Mouse (Mus musculus): ENCODE results near the gene Hoxb6. TPM values are rescaled to one million over a fixed set of nuclear protein-coding genes. Genes with fewer than 3 reads are reported as not detected.

Hoxb6 gene
- polyA plus RNA-seq, 1 experiment from 2014 or later: 5.7 TPM

DNA sequence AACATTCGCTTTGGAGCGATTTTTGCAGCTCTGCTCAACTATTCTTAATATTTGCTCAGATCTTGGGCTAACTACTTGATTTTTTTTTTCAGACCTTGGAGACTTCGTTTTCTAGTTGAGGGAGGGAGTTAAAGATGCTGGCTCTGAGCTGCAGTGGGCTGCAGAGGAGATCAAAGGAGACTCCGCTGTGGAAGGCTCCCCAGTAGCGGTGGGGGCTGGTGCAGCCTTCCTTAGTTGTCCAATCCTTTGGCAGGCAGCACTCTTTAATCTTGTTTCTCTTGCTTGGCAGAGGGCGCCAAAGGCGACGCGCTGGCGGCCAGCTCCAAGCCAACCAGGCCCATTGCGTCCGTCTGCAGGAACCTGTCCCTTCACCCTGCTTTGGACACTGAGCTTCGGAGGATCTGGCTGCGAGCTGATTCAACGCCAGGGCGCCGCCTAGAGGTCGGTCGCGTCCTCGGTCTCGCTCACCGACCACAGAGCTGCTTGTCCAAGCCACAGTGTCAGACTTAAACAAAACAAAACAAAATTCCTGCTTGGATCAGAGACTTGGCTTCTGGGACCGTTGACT lies 30.9 kb upstream of the Hoxb6 start:
- Histone ChIP-seq H3K9ac (ENCODE audit: low read depth, low read length) (no peak overlapping the region), H3K4me2 (replicated peaks; ENCODE audit: low read depth) (no peak overlapping the region), H3K27ac (ENCODE audit: low read depth, low read length) (no peak overlapping the region), H3K36me3 (ENCODE audit: control insufficient read depth, insufficient read depth) (no peaks in the 10 kb centered on the region), H3K27me3 (replicated peaks; ENCODE audit: control insufficient read depth, insufficient read depth, low read length) (peaks cover 97% of the 10 kb centered on the region), H3K9me3 (ENCODE audit: control insufficient read depth) (no peaks in the 10 kb centered on the region), H3K4me3 (ENCODE audit: low read depth, low read length) (no peak overlapping the region), H3K4me1 (replicated peaks; ENCODE audit: control insufficient read depth, insufficient read depth, low read length) (no peaks in the 10 kb centered on the region)
- WGBS: 3% methylated on average over 24 of the region's 24 CpGs
- TF ChIP-seq CTCF (IDR thresholded peaks at IDR 0.05; ENCODE audit: low read depth): peak; percentile 87
- no peak for ATAC-seq

DNA sequence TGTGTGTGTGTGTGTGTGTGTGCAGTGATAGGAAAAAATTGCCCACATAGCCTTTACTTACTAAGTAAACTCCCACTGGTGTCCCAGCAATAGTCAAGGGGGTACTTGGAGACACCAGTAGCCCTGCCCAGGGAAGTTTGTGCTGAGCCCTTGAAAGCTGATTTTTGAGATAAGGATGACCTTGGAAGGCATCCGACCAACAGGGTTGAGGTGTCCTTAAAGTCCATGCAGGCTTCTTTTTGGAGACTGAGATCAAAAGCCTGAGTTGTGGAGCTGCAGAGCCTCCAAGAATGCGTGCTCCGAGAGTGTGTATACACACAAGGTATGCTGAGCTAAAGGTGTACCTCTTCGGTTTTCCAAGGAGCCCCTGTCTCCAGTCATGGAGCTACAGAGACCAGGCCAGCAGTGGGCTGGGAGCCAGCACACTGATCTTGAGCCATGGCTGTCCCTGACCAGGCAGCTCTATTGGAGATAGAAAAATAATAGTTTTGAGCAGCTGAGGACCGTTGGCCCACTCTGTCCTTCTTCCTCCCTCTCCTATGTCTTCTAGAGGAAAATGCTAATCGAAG lies 29.9 kb upstream of the Hoxb6 start:
- H3K9me3 ChIP-seq (ENCODE audit: control insufficient read depth): no peaks in the 10 kb centered on the region
- no peaks in the 10 kb centered on the region for H3K4me1 ChIP-seq (replicated peaks; ENCODE audit: control insufficient read depth, insufficient read depth, low read length)
- H3K4me3 ChIP-seq (ENCODE audit: low read depth, low read length): no peak overlapping the region
- no peak for TF ChIP-seq CTCF (IDR thresholded peaks at IDR 0.05; ENCODE audit: low read depth)
- 8% methylated on average over 6 of the region's 6 CpGs for WGBS
- H3K27ac ChIP-seq (ENCODE audit: low read depth, low read length): no peak overlapping the region
- H3K9ac ChIP-seq (ENCODE audit: low read depth, low read length): no peak overlapping the region
- H3K4me2 ChIP-seq (replicated peaks; ENCODE audit: low read depth): no peak overlapping the region
- H3K36me3 ChIP-seq (ENCODE audit: control insufficient read depth, insufficient read depth): no peaks in the 10 kb centered on the region
- no peak for ATAC-seq
- peaks cover 98% of the 10 kb centered on the region for H3K27me3 ChIP-seq (replicated peaks; ENCODE audit: control insufficient read depth, insufficient read depth, low read length)

DNA sequence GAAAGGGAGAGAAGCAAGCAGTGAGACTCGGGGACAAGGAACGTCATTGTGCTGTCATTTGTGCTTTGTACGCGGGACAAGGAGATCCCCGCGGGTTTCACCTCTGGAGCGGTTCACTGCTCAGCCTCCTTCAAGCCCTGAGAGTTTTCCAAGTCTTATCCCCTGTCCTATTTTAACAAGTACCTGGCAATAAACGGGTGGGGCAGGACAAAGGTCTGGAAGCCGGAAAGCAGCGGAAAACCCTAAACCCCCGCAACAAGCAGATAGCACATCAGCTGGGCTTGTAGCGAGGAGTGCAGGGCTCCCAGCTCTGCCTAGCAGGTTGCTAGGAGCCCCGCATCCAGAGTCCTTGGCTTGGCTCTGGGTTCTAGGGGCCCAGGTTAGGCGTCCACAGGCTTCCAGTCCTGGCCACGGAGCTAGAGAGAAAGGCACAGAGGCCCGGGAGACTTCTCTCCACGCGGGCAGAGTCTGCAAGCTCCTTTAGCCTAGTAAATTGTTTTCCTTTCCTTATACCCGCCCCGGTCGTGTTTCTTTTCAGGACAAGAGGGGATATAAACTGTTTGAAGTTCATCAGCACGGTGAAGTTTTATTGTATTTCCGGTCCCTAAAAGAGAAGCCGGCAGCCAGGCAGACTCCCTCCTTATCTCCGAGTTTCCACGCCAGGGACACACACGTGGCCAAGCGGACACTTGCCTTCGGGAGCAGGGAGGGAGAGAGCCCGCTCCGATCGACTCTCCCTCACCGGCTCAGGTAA lies 28.5 kb upstream of the Hoxb6 start:
- no peak for TF ChIP-seq CTCF (IDR thresholded peaks at IDR 0.05; ENCODE audit: low read depth)
- H3K27me3 ChIP-seq (replicated peaks; ENCODE audit: control insufficient read depth, insufficient read depth, low read length): peaks cover 99% of the 10 kb centered on the region
- H3K27ac ChIP-seq (ENCODE audit: low read depth, low read length): no peak overlapping the region
- H3K4me1 ChIP-seq (replicated peaks; ENCODE audit: control insufficient read depth, insufficient read depth, low read length): no peaks in the 10 kb centered on the region
- no peaks in the 10 kb centered on the region for H3K36me3 ChIP-seq (ENCODE audit: control insufficient read depth, insufficient read depth)
- no peak overlapping the region for H3K9ac ChIP-seq (ENCODE audit: low read depth, low read length)
- ATAC-seq: no peak
- 0 out of 2 replicates have a peak overlapping the region, but pooled peaks have one; percentile 5 for H3K4me3 ChIP-seq (ENCODE audit: low read depth, low read length)
- peak overlapping the region; percentile 7; the same call in 1 of the 2 replicates for H3K4me2 ChIP-seq (replicated peaks; ENCODE audit: low read depth)
- WGBS: 2% methylated on average over 33 of the region's 33 CpGs
- no peaks in the 10 kb centered on the region for H3K9me3 ChIP-seq (ENCODE audit: control insufficient read depth)

DNA sequence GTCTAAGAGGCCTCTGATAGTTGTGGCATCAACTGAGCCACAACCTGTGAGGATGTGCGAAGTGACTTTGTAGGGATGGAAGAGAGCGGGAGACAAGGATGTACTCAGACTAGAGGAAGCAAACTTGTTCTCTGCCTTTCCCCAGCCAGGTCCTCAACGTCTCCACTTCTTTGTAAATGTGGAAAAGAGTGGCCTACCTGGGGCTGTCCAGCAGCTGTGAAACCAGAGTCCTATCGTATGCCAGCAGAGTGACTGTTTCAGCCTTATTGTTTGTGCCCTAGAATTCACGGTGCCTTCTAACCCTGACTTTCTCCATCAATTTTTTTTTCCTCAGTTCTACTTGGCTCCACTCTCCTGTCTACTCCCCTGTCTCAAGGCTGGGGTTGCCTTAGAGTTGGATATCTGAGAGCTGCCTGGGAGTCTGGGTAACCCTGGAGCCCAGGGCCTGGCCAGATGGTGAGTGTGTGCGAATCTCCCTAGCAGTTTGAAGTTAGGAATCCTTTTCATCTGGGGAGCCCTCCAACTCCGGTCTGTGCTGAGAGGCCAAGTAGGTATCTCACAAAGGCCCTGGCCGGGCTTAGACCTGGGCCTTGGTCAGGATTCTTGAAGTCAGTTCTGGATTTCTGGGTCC lies 27.8 kb upstream of the Hoxb6 start:
- H3K4me3 ChIP-seq (ENCODE audit: low read depth, low read length): 0 out of 2 replicates have a peak overlapping the region, but pooled peaks have one; percentile 5
- H3K4me2 ChIP-seq (replicated peaks; ENCODE audit: low read depth): no peak overlapping the region
- H3K27me3 ChIP-seq (replicated peaks; ENCODE audit: control insufficient read depth, insufficient read depth, low read length): peaks cover 99% of the 10 kb centered on the region
- no peak for ATAC-seq
- H3K9ac ChIP-seq (ENCODE audit: low read depth, low read length): no peak overlapping the region
- 16% methylated on average over 8 of the region's 8 CpGs for WGBS
- no peaks in the 10 kb centered on the region for H3K4me1 ChIP-seq (replicated peaks; ENCODE audit: control insufficient read depth, insufficient read depth, low read length)
- no peaks in the 10 kb centered on the region for H3K36me3 ChIP-seq (ENCODE audit: control insufficient read depth, insufficient read depth)
- no peak for TF ChIP-seq CTCF (IDR thresholded peaks at IDR 0.05; ENCODE audit: low read depth)
- no peaks in the 10 kb centered on the region for H3K9me3 ChIP-seq (ENCODE audit: control insufficient read depth)
- no peak overlapping the region for H3K27ac ChIP-seq (ENCODE audit: low read depth, low read length)

DNA sequence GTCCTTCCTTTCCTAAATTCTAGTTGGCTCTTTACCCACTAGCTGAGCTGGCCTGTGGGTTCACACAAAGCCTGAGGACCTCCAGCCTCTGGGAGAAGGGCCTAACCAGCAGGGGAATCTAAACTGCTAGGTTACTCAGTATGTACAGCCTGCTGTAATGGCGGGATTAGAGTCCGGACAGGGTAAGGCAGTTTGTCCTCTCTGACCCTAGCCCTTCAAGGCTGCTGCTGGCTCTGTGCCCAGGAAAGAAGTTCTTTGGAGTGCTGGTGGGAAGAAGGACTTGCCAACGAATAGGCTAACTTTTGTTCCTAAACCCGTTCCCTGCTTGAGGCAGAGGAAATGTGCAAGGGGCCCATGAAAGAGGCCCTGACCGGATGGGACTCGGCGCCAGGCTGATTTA lies 26.3 kb upstream of the Hoxb6 start:
- Histone ChIP-seq H3K27me3 (replicated peaks; ENCODE audit: control insufficient read depth, insufficient read depth, low read length) (peaks cover 99% of the 10 kb centered on the region), H3K4me1 (replicated peaks; ENCODE audit: control insufficient read depth, insufficient read depth, low read length) (no peaks in the 10 kb centered on the region), H3K27ac (ENCODE audit: low read depth, low read length) (no peak overlapping the region), H3K9ac (ENCODE audit: low read depth, low read length) (no peak overlapping the region), H3K4me2 (replicated peaks; ENCODE audit: low read depth) (no peak overlapping the region), H3K9me3 (ENCODE audit: control insufficient read depth) (no peaks in the 10 kb centered on the region), H3K4me3 (ENCODE audit: low read depth, low read length) (no peak overlapping the region), H3K36me3 (ENCODE audit: control insufficient read depth, insufficient read depth) (no peaks in the 10 kb centered on the region)
- no peak; the same call in 1 of the 2 replicates for ATAC-seq
- WGBS: 8% methylated on average over 7 of the region's 7 CpGs
- no peak for TF ChIP-seq CTCF (IDR thresholded peaks at IDR 0.05; ENCODE audit: low read depth)

Measured in intestine, postnatal 0 days (tissue).